Mouse (Mus musculus) testis, adult 2 months (tissue): ENCODE data around the gene Cnnm1. TPM values are rescaled to one million over a fixed set of nuclear protein-coding genes. Genes with fewer than 3 reads are reported as not detected.
A peak's percentile ranks its signal among the peaks of the same experiment; 100 is the strongest.

Experiments
- H3K27ac ChIP-seq: fragments of 200-500 bp; 2 replicates; pipeline ENCODE4 v1.5.1; 2012; ENCODE audit warnings: low read depth, low read length; ENCODE audit not compliant: control insufficient read depth, insufficient read depth
- H3K27me3 ChIP-seq: fragments of 200-500 bp; 2 replicates; pipeline ENCODE4 v1.6.1; 2012; ENCODE audit warnings: mild to moderate bottlenecking, low read length, moderate library complexity; ENCODE audit not compliant: control insufficient read depth, insufficient read depth
- H3K36me3 ChIP-seq: fragments of 200-500 bp; 2 replicates; pipeline ENCODE4 v1.6.1; 2012; ENCODE audit warnings: mild to moderate bottlenecking, low read length; ENCODE audit not compliant: control insufficient read depth, insufficient read depth
- H3K4me1 ChIP-seq: fragments of 200-500 bp; 2 replicates; pipeline ENCODE4 v1.6.1; 2012; ENCODE audit warnings: low read length; ENCODE audit not compliant: control insufficient read depth, insufficient read depth
- H3K4me3 ChIP-seq: fragments of 200-500 bp; 2 replicates; pipeline ENCODE4 v1.5.1; 2012; ENCODE audit warnings: low read depth, mild to moderate bottlenecking, low read length, moderate library complexity, mixed read lengths; ENCODE audit not compliant: control insufficient read depth
- CTCF ChIP-seq: fragments of 200-500 bp; IDR thresholded peaks from 2 replicates; pipeline ENCODE4 v1.5.1; 2012; ENCODE audit warnings: low read depth, mild to moderate bottlenecking, inconsistent platforms, low read length, moderate library complexity; ENCODE audit not compliant: control insufficient read depth, insufficient read depth, insufficient replicate concordance
- POLR2A ChIP-seq: fragments of 200-500 bp; IDR thresholded peaks from 2 replicates; pipeline ENCODE4 v1.6.1; 2012; ENCODE audit warnings: low read depth, mild to moderate bottlenecking, inconsistent platforms, low read length, moderate library complexity; ENCODE audit not compliant: control insufficient read depth
- polyA plus RNA-seq: library from polyadenylated mRNA; depleted of rRNA; stranded (reverse); fragments of >200 nt; gene quantifications from 2 replicates; pipeline ENCODE4 v1.2.3, GENCODE M21; 2012

Gene Cnnm1
- polyA plus RNA-seq, 1 experiment: 3.9 TPM

DNA sequence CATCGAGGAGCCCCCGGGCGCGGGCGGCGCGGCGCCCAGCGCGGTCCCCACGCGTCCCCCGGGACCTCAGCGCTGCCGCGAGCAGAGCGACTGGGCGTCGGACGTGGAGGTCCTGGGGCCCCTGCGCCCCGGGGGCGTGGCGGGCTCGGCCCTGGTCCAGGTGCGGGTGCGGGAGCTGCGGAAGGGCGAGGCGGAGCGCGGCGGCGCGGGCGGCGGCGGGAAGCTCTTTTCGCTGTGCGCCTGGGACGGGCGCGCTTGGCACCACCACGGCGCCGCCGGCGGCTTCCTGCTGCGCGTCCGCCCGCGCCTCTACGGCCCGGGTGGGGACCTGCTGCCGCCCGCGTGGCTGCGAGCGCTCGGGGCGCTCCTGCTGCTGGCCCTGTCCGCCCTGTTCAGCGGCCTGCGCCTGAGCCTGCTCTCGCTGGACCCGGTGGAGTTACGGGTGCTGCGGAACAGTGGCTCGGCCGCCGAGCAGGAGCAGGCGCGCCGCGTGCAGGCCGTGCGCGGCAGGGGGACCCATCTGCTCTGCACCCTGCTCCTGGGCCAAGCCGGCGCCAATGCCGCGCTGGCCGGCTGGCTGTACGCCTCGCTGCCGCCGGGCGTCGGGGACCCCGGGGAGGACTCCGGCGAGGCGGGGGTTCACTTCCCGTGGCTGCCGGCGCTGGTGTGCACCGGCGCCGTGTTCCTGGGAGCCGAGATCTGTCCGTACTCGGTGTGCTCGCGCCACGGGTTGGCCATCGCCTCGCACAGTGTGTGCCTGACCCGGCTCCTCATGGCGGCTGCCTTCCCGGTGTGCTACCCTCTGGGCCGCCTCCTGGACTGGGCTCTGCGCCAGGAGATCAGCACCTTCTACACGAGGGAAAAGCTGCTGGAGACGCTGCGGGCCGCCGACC, 778 bp downstream of the Cnnm1 start:
- H3K27ac ChIP-seq: peak overlapping the region; percentile 32
- TF ChIP-seq CTCF (no peak), POLR2A (no peak)

DNA sequence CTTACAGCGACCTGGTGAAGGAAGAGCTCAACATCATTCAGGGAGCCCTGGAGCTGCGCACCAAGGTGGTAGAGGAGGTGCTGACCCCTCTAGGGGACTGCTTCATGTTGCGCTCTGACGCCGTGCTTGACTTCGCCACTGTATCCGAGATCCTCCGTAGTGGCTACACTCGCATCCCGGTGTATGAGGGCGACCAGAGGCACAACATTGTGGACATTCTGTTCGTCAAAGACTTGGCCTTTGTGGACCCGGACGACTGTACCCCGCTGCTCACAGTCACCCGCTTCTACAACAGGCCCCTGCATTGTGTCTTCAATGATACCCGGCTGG, 1.4 kb downstream of the Cnnm1 start:
- H3K27me3 ChIP-seq: no peaks in the 10 kb centered on the region
- H3K27ac ChIP-seq: no peak overlapping the region

More for the DNA sequence above, 778 bp downstream of the Cnnm1 start:
- H3K4me1 ChIP-seq: peaks cover 13% of the 10 kb centered on the region
- no peaks in the 10 kb centered on the region for H3K27me3 ChIP-seq
- H3K36me3 ChIP-seq: no peaks in the 10 kb centered on the region
- peak overlapping the region; percentile 62 for H3K4me3 ChIP-seq

DNA sequence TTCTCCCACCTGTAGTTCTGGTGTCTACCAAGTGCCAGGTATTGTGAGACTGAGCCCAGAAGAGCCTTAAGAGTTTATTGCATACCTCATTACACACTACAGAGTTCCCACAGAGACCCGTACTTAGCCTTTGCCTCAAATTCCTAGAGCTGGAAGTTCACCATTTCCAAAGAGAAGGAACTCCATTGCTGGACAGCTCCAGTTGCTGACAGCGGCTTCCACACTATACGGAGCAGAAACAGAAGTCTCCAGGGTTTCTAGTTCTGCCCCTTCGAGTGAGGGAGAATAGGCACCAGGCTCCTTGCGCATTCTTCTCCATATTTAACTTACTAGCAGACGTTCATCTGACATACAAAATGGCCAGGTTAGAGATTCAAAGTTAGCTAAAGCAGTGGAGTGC, 2.0 kb downstream of the Cnnm1 start:
- no peaks in the 10 kb centered on the region for H3K36me3 ChIP-seq
- H3K4me3 ChIP-seq: no peak overlapping the region
- no peaks in the 10 kb centered on the region for H3K27me3 ChIP-seq
- H3K4me1 ChIP-seq: peaks cover 13% of the 10 kb centered on the region
- TF ChIP-seq POLR2A (no peak), CTCF (no peak)
- no peak overlapping the region for H3K27ac ChIP-seq

More for the DNA sequence above, 1.4 kb downstream of the Cnnm1 start:
- H3K4me1 ChIP-seq: peaks cover 13% of the 10 kb centered on the region
- no peaks in the 10 kb centered on the region for H3K36me3 ChIP-seq
- H3K4me3 ChIP-seq: peak overlapping the region; percentile 62
- TF ChIP-seq POLR2A (no peak), CTCF (no peak)

DNA sequence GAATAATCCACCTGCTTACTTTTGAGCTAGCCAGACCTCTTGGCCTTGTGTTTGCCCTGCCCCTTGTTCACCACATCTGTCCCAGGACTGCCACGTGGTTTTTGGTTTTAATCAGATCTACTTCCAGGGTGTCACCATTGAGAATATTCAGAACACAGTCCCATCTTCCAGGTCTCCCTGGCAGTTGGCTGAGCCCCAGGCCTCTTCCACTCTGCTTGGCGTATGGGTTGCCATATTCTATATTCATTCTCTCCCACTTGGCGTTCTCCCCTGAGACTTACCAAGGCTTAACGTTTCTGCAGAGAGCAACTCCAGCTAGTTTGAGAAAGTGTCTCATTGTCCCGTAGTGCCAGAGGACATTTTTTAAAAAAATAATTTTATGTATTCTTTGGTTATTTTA, 2.7 kb downstream of the Cnnm1 start:
- peaks cover 13% of the 10 kb centered on the region for H3K4me1 ChIP-seq
- no peaks in the 10 kb centered on the region for H3K27me3 ChIP-seq
- no peak overlapping the region for H3K27ac ChIP-seq
- no peak for TF ChIP-seq CTCF
- TF ChIP-seq POLR2A: no peak
- no peak overlapping the region for H3K4me3 ChIP-seq
- no peaks in the 10 kb centered on the region for H3K36me3 ChIP-seq

GRCm38 (mm10) chr19:43444636-43445205, 4.5 kb downstream of the Cnnm1 start:
- Histone ChIP-seq H3K27ac (no peak overlapping the region), H3K27me3 (no peaks in the 10 kb centered on the region), H3K4me3 (no peak overlapping the region), H3K36me3 (no peaks in the 10 kb centered on the region), H3K4me1 (peaks cover 13% of the 10 kb centered on the region)
- no peak for TF ChIP-seq POLR2A
- TF ChIP-seq CTCF: no peak

DNA sequence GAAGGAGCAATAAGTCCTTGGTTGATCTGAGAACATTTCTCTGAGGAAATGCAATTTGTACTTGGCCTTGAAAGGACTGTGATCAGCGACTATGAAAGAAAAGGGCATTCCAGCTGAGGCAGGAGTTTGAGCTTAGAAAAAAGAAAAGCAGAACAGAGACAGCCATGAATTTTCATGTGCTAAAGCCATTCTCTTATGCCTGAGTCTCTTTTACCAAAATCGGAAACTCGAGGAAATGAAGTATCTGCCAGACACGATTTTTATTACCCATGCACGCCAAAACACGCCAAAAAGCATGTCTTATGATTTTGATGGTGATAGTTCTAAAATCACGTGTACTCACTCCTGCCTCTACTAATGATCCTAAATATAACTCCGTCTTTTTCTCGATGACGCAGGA, 11.3 kb downstream of the Cnnm1 start:
- no peaks in the 10 kb centered on the region for H3K36me3 ChIP-seq
- H3K27ac ChIP-seq: no peak overlapping the region
- no peaks in the 10 kb centered on the region for H3K4me1 ChIP-seq
- no peak for TF ChIP-seq POLR2A
- no peak overlapping the region for H3K4me3 ChIP-seq
- H3K27me3 ChIP-seq: no peaks in the 10 kb centered on the region

DNA sequence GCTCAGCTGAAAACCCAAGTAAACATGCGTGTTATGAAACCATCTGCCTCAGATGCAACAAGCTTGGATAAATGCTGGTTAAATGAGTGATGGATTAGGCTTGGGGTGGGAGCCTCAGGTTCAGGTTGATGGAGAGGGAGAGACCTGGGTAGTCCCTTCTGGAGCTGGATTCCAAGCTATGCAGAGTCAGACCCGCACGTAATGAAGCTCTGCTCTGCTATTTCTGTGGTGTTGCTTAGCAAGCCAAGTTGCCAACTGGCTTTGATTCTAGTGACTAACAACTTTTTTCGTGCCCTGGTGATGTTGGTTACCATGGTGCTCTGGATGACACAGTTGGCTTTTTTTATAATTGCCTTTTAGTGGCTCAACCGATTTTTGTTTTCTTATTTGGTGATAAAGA, 11.9 kb downstream of the Cnnm1 start:
- Histone ChIP-seq H3K27me3 (no peaks in the 10 kb centered on the region), H3K4me3 (no peak overlapping the region), H3K36me3 (no peaks in the 10 kb centered on the region), H3K4me1 (no peaks in the 10 kb centered on the region), H3K27ac (no peak overlapping the region)
- no peak for TF ChIP-seq CTCF
- TF ChIP-seq POLR2A: no peak
